Mouse (Mus musculus) kidney, embryonic 14.5 days (tissue): ENCODE results near the gene Pten. TPM values are rescaled to one million over a fixed set of nuclear protein-coding genes. Genes with fewer than 3 reads are reported as not detected.

Experiments
- ATAC-seq: fragments of 200-750 bp; cut with Nextera tagmentation; 2 replicates; pipeline ENCODE4 v1.8.0; 2017; ENCODE audit warnings: moderate number of reproducible peaks, mild to moderate bottlenecking, moderate TSS enrichment, moderate library complexity; ENCODE audit not compliant: low FRiP score, low TSS enrichment
- H3K27ac ChIP-seq: fragments of 300-500 bp; sonication (generic); 2 replicates; pipeline ENCODE4 v1.5.1; 2014; ENCODE audit warnings: low read depth, mild to moderate bottlenecking, low read length, moderate library complexity, mixed read lengths
- H3K27me3 ChIP-seq: fragments of 300-500 bp; sonication (generic); 2 replicates; pipeline ENCODE4 v1.6.1; 2014; ENCODE audit warnings: mild to moderate bottlenecking, low read length; ENCODE audit not compliant: control insufficient read depth, insufficient read depth
- H3K36me3 ChIP-seq: fragments of 300-500 bp; sonication (generic); 2 replicates; pipeline ENCODE4 v1.6.1; 2014; ENCODE audit warnings: low read length, mixed read lengths; ENCODE audit not compliant: control insufficient read depth, insufficient read depth
- H3K4me1 ChIP-seq: fragments of 300-500 bp; sonication (generic); 2 replicates; pipeline ENCODE4 v1.6.1; 2014; ENCODE audit warnings: low read length, mixed read lengths; ENCODE audit not compliant: control insufficient read depth, insufficient read depth
- H3K4me2 ChIP-seq: fragments of 300-500 bp; sonication (generic); replicated peaks from 2 replicates; pipeline ENCODE4 v1.6.1; 2014; ENCODE audit warnings: low read depth, mild to moderate bottlenecking, low read length
- H3K4me3 ChIP-seq: fragments of 300-500 bp; sonication (generic); 2 replicates; pipeline ENCODE4 v1.5.1; 2014; ENCODE audit warnings: mild to moderate bottlenecking, low read length
- H3K9ac ChIP-seq: fragments of 300-500 bp; sonication (generic); 2 replicates; pipeline ENCODE4 v1.6.1; 2014; ENCODE audit warnings: low read depth, mild to moderate bottlenecking, low read length, moderate library complexity
- H3K9me3 ChIP-seq: fragments of 300-500 bp; sonication (generic); 2 replicates; pipeline ENCODE4 v1.6.1; 2016; ENCODE audit warnings: low read length; ENCODE audit not compliant: control insufficient read depth
- WGBS: fragments of 180-500 bp; shearing (Covaris S2); extraction: QIAGEN DNeasy Blood & Tissue Kit; methylation state at CpG from one replicate; pipeline ENCODE4 v1.1.7; 2014; 5-methylcytosine and 5-hydroxymethylcytosine counted together
- polyA plus RNA-seq: library from polyadenylated mRNA; unstranded; fragments of >200 nt; fragmentation: Nextera tagmentation; extraction: Ambion mirVana; gene quantifications from 2 replicates; pipeline ENCODE4 v1.2.1, GENCODE M21; 2014

The Pten gene
- 16.8 and 16.9 TPM in 2 replicates for polyA plus RNA-seq

- H3K9me3 ChIP-seq: no peaks in the 10 kb centered on the region
- peaks cover 18% of the 10 kb centered on the region; the same call in 1 of the 2 replicates for H3K4me1 ChIP-seq
- no peaks in the 10 kb centered on the region for H3K27me3 ChIP-seq
- H3K27ac ChIP-seq: peak within 1 kb of the TSS; percentile 98
- H3K9ac ChIP-seq: peak within 1 kb of the TSS; percentile 98
- H3K36me3 ChIP-seq: no peaks in the 10 kb centered on the region
- peak within 1 kb of the TSS; percentile 96 for H3K4me2 ChIP-seq
- peak; percentile 91 for ATAC-seq
- under 1% methylated on average over 62 of the region's 77 CpGs for WGBS
- peak within 1 kb of the TSS; percentile 97 for H3K4me3 ChIP-seq
Observed at GRCm38 (mm10) chr19:32756900-32757725, at the start of gene Pten. Gene Pten (plus strand): TSS chr19:32757497.

DNA sequence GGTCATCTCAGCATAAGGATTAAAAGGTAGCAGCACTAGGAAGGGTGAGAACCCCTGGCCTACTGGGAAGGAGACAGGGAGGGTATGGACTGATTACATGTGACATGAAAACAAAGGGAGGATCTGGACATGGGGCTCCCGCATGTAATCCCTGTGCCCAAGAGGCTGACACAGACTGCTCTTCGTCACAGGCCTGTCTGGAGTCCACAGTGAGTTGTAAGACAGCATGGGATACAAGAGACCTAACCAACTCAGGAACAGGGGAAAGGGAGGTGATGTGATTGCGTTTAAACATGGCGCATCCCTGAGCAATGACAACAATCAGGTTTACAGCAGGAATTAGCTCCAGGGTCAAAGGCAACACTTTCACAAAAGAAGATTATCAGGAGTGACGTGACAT, 48.3 kb upstream of the Pten start:
- Histone ChIP-seq H3K9ac (no peak overlapping the region), H3K4me3 (no peak overlapping the region), H3K4me2 (no peak overlapping the region), H3K4me1 (peaks cover 12% of the 10 kb centered on the region), H3K9me3 (no peaks in the 10 kb centered on the region), H3K27me3 (no peaks in the 10 kb centered on the region), H3K27ac (no peak overlapping the region), H3K36me3 (peaks cover 20% of the 10 kb centered on the region; the same call in 1 of the 2 replicates)
- WGBS: 91% methylated on average over 5 of the region's 5 CpGs
- no peak for ATAC-seq

- H3K36me3 ChIP-seq: peaks cover 13% of the 10 kb centered on the region; the same call in 1 of the 2 replicates
- no peaks in the 10 kb centered on the region for H3K27me3 ChIP-seq
- peaks cover 12% of the 10 kb centered on the region for H3K4me1 ChIP-seq
- no peak overlapping the region for H3K27ac ChIP-seq
- no peak for ATAC-seq
- no peaks in the 10 kb centered on the region for H3K9me3 ChIP-seq
- 66% methylated on average over 3 of the region's 3 CpGs for WGBS
- H3K9ac ChIP-seq: no peak overlapping the region
- H3K4me2 ChIP-seq: no peak overlapping the region
- H3K4me3 ChIP-seq: no peak overlapping the region
Observed at GRCm38 (mm10) chr19:32710288-32710687, 47.0 kb upstream of the Pten start.

DNA sequence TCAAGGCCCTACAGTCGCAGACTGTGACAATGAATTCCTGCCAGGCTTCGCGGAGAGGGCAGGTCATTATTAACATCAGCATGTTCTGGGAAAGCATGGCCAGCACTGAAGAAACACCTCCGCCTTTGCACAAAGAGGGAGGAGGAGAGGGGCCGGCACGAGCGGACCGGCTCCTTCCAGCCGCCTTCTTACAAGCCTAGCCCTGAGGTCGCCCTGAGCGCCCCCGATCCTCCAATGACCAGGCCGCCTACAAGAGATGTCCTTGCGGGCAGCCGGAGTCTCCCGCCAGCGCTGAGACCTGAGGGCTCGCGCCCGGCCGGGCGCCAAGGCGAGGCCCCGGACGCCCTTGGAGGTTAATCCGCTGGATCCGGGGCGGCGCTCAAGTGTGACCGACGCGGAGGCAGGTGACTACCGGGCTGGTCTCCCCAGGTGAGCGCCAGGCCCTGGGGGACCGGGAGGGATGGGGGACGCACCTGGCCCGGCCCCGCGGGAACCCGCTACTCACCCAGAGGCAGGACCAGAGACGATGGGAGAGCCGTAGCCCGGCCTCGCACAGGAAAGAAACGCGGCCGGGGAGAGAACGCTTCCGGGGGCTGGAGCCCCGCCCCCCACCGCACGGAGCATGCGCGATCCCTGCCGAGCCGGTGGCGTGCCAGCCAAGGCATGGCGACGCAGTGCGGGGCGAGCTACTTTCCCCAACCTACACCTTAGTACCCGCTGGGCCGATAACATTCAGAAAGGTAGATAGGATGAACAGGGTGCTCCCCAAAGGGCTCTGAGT, 45.3 kb upstream of the Pten start:
- H3K4me3 ChIP-seq: peak overlapping the region; percentile 88
- peaks cover 12% of the 10 kb centered on the region for H3K4me1 ChIP-seq
- no peaks in the 10 kb centered on the region for H3K36me3 ChIP-seq
- under 1% methylated on average over 59 of the region's 63 CpGs for WGBS
- peak overlapping the region; percentile 90 for H3K9ac ChIP-seq
- ATAC-seq: peak; percentile 94
- no peaks in the 10 kb centered on the region for H3K27me3 ChIP-seq
- no peaks in the 10 kb centered on the region for H3K9me3 ChIP-seq
- H3K4me2 ChIP-seq: peak overlapping the region; percentile 79
- peak overlapping the region; percentile 89 for H3K27ac ChIP-seq

DNA sequence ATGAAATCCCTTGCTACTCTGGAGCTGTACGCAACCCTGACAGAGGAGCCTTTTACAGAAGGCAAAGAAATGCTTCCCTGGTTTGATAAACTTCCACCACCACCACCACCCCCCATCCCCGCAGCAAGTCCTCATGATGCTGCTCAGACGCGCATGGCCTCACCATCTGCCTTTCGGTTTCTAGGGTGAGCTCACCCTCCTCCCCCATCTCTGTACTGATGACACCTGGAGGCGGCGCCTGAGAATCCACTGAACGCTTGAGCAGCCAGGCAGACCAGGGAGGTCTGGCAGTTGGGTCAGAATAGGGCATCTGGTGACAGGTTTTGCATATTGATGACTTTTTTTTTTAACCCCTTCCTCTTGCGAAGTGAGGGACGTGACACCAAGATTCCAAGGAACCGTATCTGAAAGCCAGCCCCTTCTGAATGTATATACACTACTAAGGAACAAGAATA, 44.7 kb upstream of the Pten start:
- Histone ChIP-seq H3K4me2 (peak overlapping the region; percentile 79), H3K36me3 (no peaks in the 10 kb centered on the region), H3K27me3 (no peaks in the 10 kb centered on the region), H3K4me3 (peak overlapping the region; percentile 88), H3K4me1 (peaks cover 12% of the 10 kb centered on the region), H3K27ac (peak overlapping the region; percentile 89), H3K9ac (peak overlapping the region; percentile 90), H3K9me3 (no peaks in the 10 kb centered on the region)
- peak; percentile 90 for ATAC-seq
- WGBS: under 1% methylated on average over 11 of the region's 11 CpGs

DNA sequence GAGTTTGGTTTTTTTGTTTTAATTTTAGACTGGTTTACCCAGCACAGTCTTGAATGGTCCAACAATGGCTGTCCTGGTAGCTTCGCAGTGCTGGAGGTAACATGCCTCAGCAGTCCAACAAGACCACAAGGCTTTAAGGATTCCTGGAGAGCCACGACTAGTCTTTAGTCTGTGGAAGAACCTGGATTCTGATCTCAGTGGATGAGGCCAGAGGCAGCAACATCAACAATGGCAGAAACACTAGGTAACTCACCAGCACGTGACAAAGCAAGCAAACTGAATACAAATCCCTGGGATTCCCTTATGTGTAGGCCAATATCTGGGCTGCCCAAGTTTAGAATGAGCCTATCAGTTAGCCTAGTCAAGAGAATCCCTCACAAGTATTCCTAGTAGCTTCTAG, 43.8 kb upstream of the Pten start:
- Histone ChIP-seq H3K9me3 (no peaks in the 10 kb centered on the region), H3K4me1 (peaks cover 12% of the 10 kb centered on the region), H3K4me2 (no peak overlapping the region), H3K36me3 (no peaks in the 10 kb centered on the region), H3K27me3 (no peaks in the 10 kb centered on the region), H3K4me3 (no peak overlapping the region), H3K27ac (no peak overlapping the region), H3K9ac (no peak overlapping the region)
- WGBS: 81% methylated on average over 3 of the region's 3 CpGs
- ATAC-seq: no peak

DNA sequence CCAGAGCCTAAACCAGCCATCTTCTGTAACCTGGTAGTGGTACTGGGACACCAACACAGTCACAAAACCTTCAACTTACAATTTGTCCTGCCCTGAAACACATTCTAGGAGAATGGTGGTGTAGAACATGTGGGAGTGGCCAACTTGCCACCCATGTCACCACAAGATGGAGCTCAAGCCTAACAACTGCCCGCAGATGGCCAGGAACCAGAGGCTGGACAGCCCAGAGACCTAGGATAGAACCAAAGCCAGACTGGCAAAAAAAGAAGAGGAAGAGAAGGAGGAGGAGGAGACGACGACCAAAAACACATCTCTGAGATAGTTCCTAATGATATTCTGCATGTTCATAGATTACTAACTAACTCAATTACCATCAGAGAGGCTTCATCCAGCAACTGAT, 42.1 kb upstream of the Pten start:
- no peaks in the 10 kb centered on the region for H3K27me3 ChIP-seq
- WGBS: 6% methylated on average over 3 of the region's 3 CpGs
- H3K9me3 ChIP-seq: no peaks in the 10 kb centered on the region
- no peak overlapping the region for H3K4me2 ChIP-seq
- H3K4me1 ChIP-seq: peaks cover 12% of the 10 kb centered on the region
- H3K36me3 ChIP-seq: no peaks in the 10 kb centered on the region
- no peak overlapping the region for H3K27ac ChIP-seq
- ATAC-seq: no peak
- H3K9ac ChIP-seq: no peak overlapping the region
- H3K4me3 ChIP-seq: no peak overlapping the region

GRCm38 (mm10) chr19:32715681-32716080, 41.6 kb upstream of the Pten start:
- no peak overlapping the region for H3K4me3 ChIP-seq
- H3K27me3 ChIP-seq: no peaks in the 10 kb centered on the region
- H3K9ac ChIP-seq: no peak overlapping the region
- no peaks in the 10 kb centered on the region for H3K9me3 ChIP-seq
- H3K4me1 ChIP-seq: peaks cover 11% of the 10 kb centered on the region
- no peak overlapping the region for H3K27ac ChIP-seq
- H3K4me2 ChIP-seq: no peak overlapping the region
- no peaks in the 10 kb centered on the region for H3K36me3 ChIP-seq
- no peak for ATAC-seq

GRCm38 (mm10) chr19:32717590-32717989, 39.7 kb upstream of the Pten start:
- no peak for ATAC-seq
- no peaks in the 10 kb centered on the region for H3K36me3 ChIP-seq

More at GRCm38 (mm10) chr19:32717590-32717989, 39.7 kb upstream of the Pten start:
- no peak overlapping the region for H3K4me3 ChIP-seq
- no peaks in the 10 kb centered on the region for H3K9me3 ChIP-seq
- H3K27ac ChIP-seq: no peak overlapping the region
- no peak overlapping the region for H3K9ac ChIP-seq
- H3K27me3 ChIP-seq: no peaks in the 10 kb centered on the region
- H3K4me1 ChIP-seq: peaks cover 8% of the 10 kb centered on the region; the same call in 1 of the 2 replicates
- H3K4me2 ChIP-seq: no peak overlapping the region
- WGBS: 60% methylated on average over 3 of the region's 3 CpGs
